Mouse (Mus musculus) adrenal gland, postnatal 36 days (tissue): ENCODE results near the gene Cyp26a1. TPM values are rescaled to one million over a fixed set of nuclear protein-coding genes. Genes with fewer than 3 reads are reported as not detected.
A peak's percentile ranks its signal among the peaks of the same experiment; 100 is the strongest.

Experiments used
- DNase-seq, 2 experiments: peaks; one replicate each; pipeline ENCODE4 v3.0.0; 2021; ENCODE audit warnings: mixed read lengths in 1 of 2
- long read RNA-seq, 2 experiments: library from polyadenylated mRNA; stranded (forward); transcript quantifications; one replicate each; pipeline ENCODE4 v2.0.0; 2021; ENCODE audit warnings: borderline sequencing depth in 2 of 2
- total RNA-seq, 2 experiments: library from RNA; stranded (reverse); gene quantifications; 2 replicates each; pipeline ENCODE4 v1.2.3; 2021

Cyp26a1 gene
- not detected for total RNA-seq
- long read RNA-seq, experiment 1, result 0 reads
- long read RNA-seq, experiment 2, result 0 reads

GRCm38 (mm10) chr19:37697651-37698272 lies at the start of gene Cyp26a1:
Cyp26a1 (plus strand) TSS chr19:37697798.
- DNase-seq, result no peak

GRCm38 (mm10) chr19:37647994-37648393 lies 49.6 kb upstream of the Cyp26a1 start:
- no peak for DNase-seq

GRCm38 (mm10) chr19:37650526-37650925 lies 47.1 kb upstream of the Cyp26a1 start:
- no peak for DNase-seq

GRCm38 (mm10) chr19:37654012-37654411 lies 43.6 kb upstream of the Cyp26a1 start:
- DNase-seq, result no peak

GRCm38 (mm10) chr19:37656441-37656840 lies 41.2 kb upstream of the Cyp26a1 start:
- no peak for DNase-seq

GRCm38 (mm10) chr19:37665256-37665655 lies 32.3 kb upstream of the Cyp26a1 start:
- no peak for DNase-seq

GRCm38 (mm10) chr19:37667855-37668594 lies 29.6 kb upstream of the Cyp26a1 start:
- no peak for DNase-seq

GRCm38 (mm10) chr19:37668657-37669056 lies 28.9 kb upstream of the Cyp26a1 start:
- DNase-seq, result no peak

GRCm38 (mm10) chr19:37669486-37669885 lies 28.1 kb upstream of the Cyp26a1 start:
- DNase-seq, result no peak

GRCm38 (mm10) chr19:37673393-37673792 lies 24.2 kb upstream of the Cyp26a1 start:
- peak in 1 of 2 experiments; percentile 8 for DNase-seq

GRCm38 (mm10) chr19:37685281-37685680 lies 12.3 kb upstream of the Cyp26a1 start, which contains the start of gene Cyp26c1:
Cyp26c1 (plus strand) TSS chr19:37685581.
- no peak for DNase-seq

GRCm38 (mm10) chr19:37686347-37686746 lies 11.3 kb upstream of the Cyp26a1 start:
- DNase-seq, result no peak

- peak; percentile 26 to 29 for DNase-seq
Observed at GRCm38 (mm10) chr19:37686941-37687850, 10.4 kb upstream of the Cyp26a1 start.

- DNase-seq, result no peak
Observed at GRCm38 (mm10) chr19:37689478-37689877, 8.1 kb upstream of the Cyp26a1 start.

- peak; percentile 32 to 43 for DNase-seq
Observed at GRCm38 (mm10) chr19:37690716-37691115, 6.9 kb upstream of the Cyp26a1 start.

- DNase-seq, result peak; percentile 33 to 44
Observed at GRCm38 (mm10) chr19:37692879-37693278, 4.7 kb upstream of the Cyp26a1 start.

- DNase-seq, result no peak
Observed at GRCm38 (mm10) chr19:37695146-37695545, 2.5 kb upstream of the Cyp26a1 start.

- no peak for DNase-seq
Observed at GRCm38 (mm10) chr19:37695762-37696602, 1.6 kb upstream of the Cyp26a1 start.

- no peak for DNase-seq
Observed at GRCm38 (mm10) chr19:37696603-37697334, 829 bp upstream of the Cyp26a1 start.

- DNase-seq, result no peak
Observed at GRCm38 (mm10) chr19:37697335-37697636, 312 bp upstream of the Cyp26a1 start.
